Comparison of ENCODE assay signal across 8 mouse cellular contexts in the genomic region with DNA sequence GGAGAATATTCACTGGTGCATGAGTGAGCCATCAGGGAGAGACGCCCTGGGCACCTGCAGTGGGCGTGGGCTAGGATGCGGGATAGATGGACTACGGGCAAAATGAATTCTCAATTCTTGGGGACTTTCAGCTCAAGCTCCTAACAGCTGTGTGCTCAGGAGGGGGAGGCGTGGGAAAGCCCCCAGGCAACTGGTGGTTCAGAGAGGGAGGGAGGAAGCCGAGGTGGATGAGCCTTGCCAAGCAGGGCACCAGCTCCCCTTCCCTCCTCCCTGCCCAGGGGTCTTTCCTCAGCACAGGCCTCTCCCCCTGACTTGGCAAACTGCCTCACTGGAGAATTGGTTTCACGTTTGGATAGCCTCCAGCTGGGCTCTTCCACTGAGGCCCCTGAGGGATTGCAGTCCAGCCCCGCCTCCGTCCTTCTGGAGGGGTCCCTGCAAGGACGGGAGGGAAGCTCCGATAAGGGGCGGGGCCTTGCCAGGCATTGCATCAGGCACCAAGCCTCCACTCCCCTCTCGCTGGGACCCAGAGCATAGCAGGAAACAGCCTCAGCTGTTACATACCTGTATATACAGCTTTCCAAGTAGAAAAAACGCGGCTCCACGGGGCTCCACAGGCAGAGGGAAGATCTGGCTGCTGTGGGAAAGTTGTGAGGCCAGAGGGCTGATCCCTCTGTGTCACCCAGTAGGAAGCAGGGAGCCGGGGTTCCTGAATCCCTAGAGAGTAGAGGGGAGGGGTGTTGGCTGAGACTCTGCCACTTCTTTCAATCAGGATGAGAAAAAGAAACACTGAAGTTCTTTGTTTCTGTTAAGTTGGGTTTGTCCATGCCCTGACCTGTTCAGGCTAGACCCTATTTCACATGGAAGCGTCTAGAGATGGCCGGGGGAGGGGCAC. TPM values are rescaled to one million over a fixed set of nuclear protein-coding genes. Genes with fewer than 3 reads are reported as not detected.
A peak's percentile ranks its signal among the peaks of the same experiment; 100 is the strongest.
DNase-seq lines count a peak whose midpoint lies in the region.

No protein-coding gene starts in this region.

- H3K9me3 ChIP-seq in limb, embryonic 10.5 days (replicated peaks), result no peaks in the 10 kb centered on the region

- peak overlapping the region; percentile 73 for H3K27ac ChIP-seq in limb, embryonic 10.5 days

- H3K36me3 ChIP-seq in limb, embryonic 10.5 days, result no peaks in the 10 kb centered on the region

- H3K4me3 ChIP-seq in limb, embryonic 10.5 days, result peak overlapping the region; percentile 35

- peak; percentile 53 for DNase-seq in adrenal gland, adult 2 months
- no peak for DNase-seq in adrenal gland, adult 18-20 months (ENCODE audit: low spot score in 2 of 2)
- peak; percentile 64 for DNase-seq in right cerebral cortex, postnatal 4 days
- no peak for DNase-seq in right cerebral cortex, postnatal 25 days
- peak; percentile 63 for DNase-seq in forelimb bud, embryonic 11.5 days (ENCODE audit: low read depth, low spot score)
- peak; percentile 56 for DNase-seq in limb, embryonic 10.5 days (ENCODE audit: low spot score)
- peak; percentile 60 for DNase-seq in neural tube, embryonic 10.5 days (ENCODE audit: extremely low spot score, low spot score)
- DNase-seq in frontal cortex, adult 2 months (ENCODE audit: extremely low spot score in 1 of 2, low spot score in 1 of 2), result no peak

- H3K4me1 ChIP-seq in limb, embryonic 10.5 days, result peaks cover 38% of the 10 kb centered on the region

- peaks cover 23% of the 10 kb centered on the region for H3K27me3 ChIP-seq in limb, embryonic 10.5 days (ENCODE audit: low read depth, poor library complexity, severe bottlenecking)

- 12% methylated on average over 19 of the region's 19 CpGs for WGBS in limb, embryonic 10.5 days

RNA-seq across cellular contexts. Expression of gene Chst3, which starts 25.3 kb away (rescaled TPM):
- under 1 TPM; 0.37 to 0.79 TPM for total RNA-seq in adrenal gland, adult 2 months (2021)
- 1.7 TPM in 2 replicates for polyA plus RNA-seq in adrenal gland, adult 2 months (2012; rRNA removed)
- under 1 TPM; 0.77 to 0.86 TPM for total RNA-seq in adrenal gland, adult 18-20 months (2021)
- polyA plus RNA-seq in limb, embryonic 10.5 days (2016; fragmentation: Nextera tagmentation; extraction: Ambion mirVana), result 1.4 and 2.0 TPM in 2 replicates
- polyA plus RNA-seq in frontal cortex, adult 2 months (2012; rRNA removed), result 1.8 TPM in 2 replicates

Comparison
In these comparisons a context has a peak if more than half of its experiments do, and no peak if none do; other contexts are left out.
1. DNase-seq: peak in adrenal gland, adult 2 months (single experiment), right cerebral cortex, postnatal 4 days (single experiment), forelimb bud, embryonic 11.5 days (single experiment), limb, embryonic 10.5 days (single experiment) and neural tube, embryonic 10.5 days (single experiment); none in adrenal gland, adult 18-20 months (0 of 2), right cerebral cortex, postnatal 25 days (single experiment) and frontal cortex, adult 2 months (0 of 2).